Mouse (Mus musculus) neural tube, postnatal 0 days (tissue): ENCODE results near the gene Nfat5. TPM values are rescaled to one million over a fixed set of nuclear protein-coding genes. Genes with fewer than 3 reads are reported as not detected.

Experiments used
- polyA plus RNA-seq: library from polyadenylated mRNA; unstranded; fragments of >200 nt; fragmentation: Nextera tagmentation; extraction: Ambion mirVana; gene quantifications from 2 replicates; pipeline ENCODE4 v1.2.1, GENCODE M21; 2015

Gene Nfat5
- 7.4 and 7.7 TPM in 2 replicates for polyA plus RNA-seq

DNA sequence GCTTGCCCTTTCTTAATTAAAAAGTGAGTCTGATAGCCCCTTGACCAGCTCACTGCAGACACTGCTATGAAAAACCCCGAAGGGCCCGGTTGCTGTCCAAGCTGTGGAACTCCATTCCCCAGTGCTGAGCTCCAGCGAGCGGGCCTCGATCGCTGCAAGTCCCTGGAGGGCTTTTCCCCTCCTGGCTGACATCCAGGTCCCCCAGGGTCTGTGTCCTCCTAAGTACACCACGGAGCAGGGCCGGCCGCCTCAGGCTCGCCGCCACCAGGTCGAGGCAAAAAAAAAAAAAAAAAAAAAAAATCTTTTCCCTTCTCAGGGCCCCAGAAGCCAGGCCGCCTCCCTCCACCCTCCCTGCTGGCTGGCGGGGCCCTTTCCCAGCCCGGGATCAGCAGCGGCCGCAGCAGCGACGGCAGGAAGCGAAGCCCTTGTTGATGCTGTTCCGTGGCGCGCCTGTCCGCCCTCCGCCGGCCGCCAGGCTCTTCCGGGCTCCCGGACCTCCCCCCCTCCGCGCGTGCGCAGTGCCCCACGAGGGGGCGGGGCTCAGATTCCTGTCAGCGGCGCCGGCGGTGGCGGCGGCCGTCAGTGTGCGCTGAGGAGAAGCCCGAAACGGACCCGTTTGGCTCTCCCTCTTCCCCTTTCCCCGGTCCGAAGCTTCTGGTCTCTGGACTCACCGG lies at the start of gene Nfat5:
Gene Nfat5 (plus strand): TSS at position 543 of the 674 bp plus-strand sequence.

DNA sequence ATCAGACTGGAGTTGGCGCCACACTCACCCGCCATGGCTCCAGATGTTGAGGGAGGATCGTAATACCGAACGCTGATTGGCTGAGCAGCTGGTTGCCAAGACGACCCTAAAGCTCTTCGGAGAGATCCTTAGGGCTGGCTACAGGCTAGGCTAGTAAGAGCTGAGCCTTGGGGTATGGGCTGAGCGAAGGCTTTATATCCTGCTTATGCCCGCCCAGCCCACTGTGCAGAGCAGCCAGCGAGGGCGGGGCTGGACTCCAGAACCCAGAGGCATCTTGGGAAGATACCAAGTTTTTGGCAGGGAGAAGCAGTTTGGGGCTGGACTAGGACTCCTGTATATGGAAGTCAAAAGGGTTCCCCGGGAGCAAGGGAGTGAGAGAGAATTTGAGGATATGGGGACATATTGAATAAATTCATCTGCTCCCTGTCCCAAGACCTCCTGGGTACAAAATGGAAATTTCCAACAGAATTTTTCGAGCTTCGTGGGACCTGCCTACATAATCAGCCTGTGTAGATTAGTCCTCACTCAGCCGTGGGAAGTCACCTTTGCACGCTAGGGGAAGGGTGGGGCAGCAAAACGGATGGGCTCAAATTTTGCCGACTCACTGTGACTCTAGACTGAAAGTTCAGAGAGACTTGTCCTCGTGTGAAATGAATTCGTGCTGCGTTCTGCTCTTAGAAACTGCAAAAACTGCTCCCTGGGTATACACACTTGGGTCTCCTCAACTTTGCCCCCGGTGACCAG lies 109.9 kb downstream of the Nfat5 start, which contains the start of gene Nqo1:
Gene Nqo1 (minus strand): TSS at position 169 of the 744 bp plus-strand sequence.

DNA sequence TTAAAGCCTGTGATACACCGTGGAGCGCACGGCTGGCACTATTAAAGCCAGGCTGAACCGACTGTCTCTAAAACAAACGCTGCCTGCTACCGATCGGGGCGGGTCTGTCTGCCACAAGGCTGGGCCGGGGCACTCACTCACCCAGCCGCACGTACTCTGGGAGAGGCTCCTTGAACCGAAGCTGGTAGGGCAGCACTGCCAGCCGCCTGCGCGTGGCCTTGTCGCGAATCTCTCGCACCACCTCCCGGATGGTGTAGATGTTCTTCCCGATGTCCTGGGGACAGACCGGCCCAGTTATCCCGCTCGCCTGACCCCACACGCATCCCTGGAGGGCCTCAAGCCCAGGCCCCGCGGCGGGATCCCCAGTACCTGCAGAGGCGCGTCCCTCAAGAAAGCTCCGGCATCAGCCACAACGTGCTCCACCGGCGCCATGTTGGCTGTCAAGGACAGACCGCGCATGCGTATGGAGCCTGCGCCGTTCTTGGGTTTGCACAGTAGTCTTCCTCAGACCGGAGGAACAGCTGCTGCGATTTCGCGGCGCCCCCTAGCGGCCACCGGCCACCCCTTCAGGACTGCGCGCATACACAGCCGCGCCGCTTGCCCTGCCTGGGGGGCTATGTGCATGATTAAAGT lies 131.4 kb downstream of the Nfat5 start, which contains the start of gene Nob1:
Gene Nob1 (minus strand): TSS at position 455 of the 633 bp plus-strand sequence.

Other genes starting within 250 kb of the Nfat5 start
- gene Pdf, start 244.9 kb upstream of the Nfat5 start, polyA plus RNA-seq, result 46.5 and 49.7 TPM in 2 replicates
- gene Cog8, start 236.8 kb upstream of the Nfat5 start, polyA plus RNA-seq, result 31.8 and 36.2 TPM in 2 replicates
- gene Nip7, start 236.6 kb upstream of the Nfat5 start, polyA plus RNA-seq, result 55.9 and 56.1 TPM in 2 replicates
- gene Tmed6, start 227.8 kb upstream of the Nfat5 start, polyA plus RNA-seq, result not detected in 2 replicates
- gene Terf2, start 196.9 kb upstream of the Nfat5 start, polyA plus RNA-seq, result 23.1 and 23.2 TPM in 2 replicates
- 65.2 and 68.6 TPM in 2 replicates for gene Cyb5b, start 142.8 kb upstream of the Nfat5 start, polyA plus RNA-seq
- 18.9 and 20.0 TPM in 2 replicates for gene Nqo1, start 109.7 kb downstream of the Nfat5 start, polyA plus RNA-seq
- 49.9 and 54.2 TPM in 2 replicates for gene Nob1, start 131.6 kb downstream of the Nfat5 start, polyA plus RNA-seq
- gene Wwp2, start 142.9 kb downstream of the Nfat5 start, polyA plus RNA-seq, result 26.1 and 26.7 TPM in 2 replicates